Mouse (Mus musculus) embryo, embryonic 10 days (tissue): ENCODE measurements around the gene Gja3.
"Not testable (repeated sequence)": the region's sequence is repeated elsewhere in the genome, so short reads cannot be mapped to it uniquely, and the experiment has no call there.

ENCODE experiments used
- DNase-seq: peaks from one replicate; pipeline ENCODE4 v3.0.0-alpha.2; 2015; ENCODE audit warnings: low spot score

The Gja3 gene

GRCm38 (mm10) chr14:57034135-57034534 lies 23.8 kb downstream of the Gja3 start:
- DNase-seq: no peak

DNA sequence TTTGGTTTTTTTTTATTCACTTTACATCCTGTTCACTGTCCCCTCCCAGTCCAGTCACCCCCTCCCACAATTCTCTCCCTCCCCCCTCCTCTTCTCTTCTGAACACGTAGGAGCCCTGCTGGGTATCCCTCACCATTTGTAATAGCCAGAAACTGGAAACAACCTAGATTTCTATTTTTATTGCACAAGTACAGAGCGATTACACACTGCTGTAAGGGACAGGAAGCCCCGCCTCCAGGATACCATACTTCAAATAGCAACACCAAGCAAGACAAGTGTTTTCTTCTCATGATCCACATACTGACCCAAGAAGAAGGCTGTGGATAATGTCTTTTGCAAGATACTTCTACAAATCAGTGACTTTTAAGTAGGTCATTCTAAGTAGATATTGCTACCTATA lies 25.1 kb downstream of the Gja3 start:
- no peak for DNase-seq

DNA sequence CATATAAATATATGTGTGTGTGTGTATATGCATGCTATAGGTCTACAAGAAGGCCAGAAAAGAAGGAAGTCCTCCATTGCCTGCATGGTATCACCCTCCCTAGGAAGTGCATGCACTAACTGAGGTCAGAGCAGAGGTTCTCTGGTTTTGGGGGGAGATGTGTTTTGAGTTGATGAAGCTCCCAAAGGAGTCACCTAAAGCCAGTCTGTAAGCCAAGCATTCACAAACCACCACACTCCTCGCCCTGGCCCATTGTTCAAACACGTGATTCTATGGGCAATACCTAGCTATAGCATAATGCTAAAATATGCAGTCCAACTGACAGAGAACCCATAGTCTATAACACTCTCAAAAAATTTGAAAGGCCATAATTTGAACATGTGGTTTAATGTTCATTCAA lies 39.5 kb downstream of the Gja3 start:
- DNase-seq: no peak

DNA sequence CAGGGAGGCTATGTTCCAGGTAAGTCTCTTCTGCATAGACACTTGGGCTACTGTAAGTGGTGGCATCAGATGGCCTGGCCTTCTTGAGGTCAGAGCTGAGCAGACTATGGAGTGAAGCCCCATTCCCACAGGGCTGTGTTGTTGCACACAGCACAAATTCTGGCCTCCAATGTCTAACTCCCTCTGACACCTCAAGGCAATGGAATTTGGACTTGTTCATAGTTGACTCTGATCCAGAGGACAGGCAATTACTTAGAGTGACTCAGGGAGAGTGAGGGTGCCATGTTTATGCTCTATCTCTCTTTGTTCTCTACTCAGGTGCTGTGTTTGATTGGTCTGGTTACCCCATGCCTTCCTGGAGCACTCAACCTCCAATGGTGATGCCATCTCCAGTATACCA lies 41.1 kb downstream of the Gja3 start:
- DNase-seq: not testable (repeated sequence)

DNA sequence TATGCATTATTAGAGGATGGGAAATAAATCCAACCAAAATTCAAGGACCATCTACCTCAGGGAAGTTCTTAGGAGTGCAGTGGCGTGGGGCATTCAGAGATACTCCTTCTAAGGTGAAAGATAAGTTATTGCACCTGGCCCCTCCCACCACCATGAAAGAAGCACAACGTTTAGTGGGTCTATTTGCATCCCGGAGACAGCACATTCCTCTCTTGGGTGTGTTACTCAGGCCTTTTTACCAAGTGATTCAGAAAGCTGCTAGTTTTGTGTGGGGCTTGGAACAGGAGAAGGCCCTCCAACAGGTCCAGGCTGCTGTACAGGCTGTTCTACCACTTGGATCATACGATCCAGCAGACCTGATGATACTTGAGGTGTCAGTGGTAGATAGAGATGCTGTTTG lies 69.3 kb downstream of the Gja3 start:
- DNase-seq: no peak
